Mouse (Mus musculus): ENCODE results near the gene Rhbdl1.

GRCm38 (mm10) chr17:25873405-25874147 is 36.5 kb upstream of the Rhbdl1 start:
- TF ChIP-seq GATA1 (IDR thresholded peaks at IDR 0.05; ENCODE audit: borderline replicate concordance, low read length) (no peak), FLI1 (IDR thresholded peaks at IDR 0.05; ENCODE audit: low read length) (no peak)
